Mouse (Mus musculus): ENCODE data around the gene Negr1.
"Not testable (repeated sequence)": the region's sequence is repeated elsewhere in the genome, so short reads cannot be mapped to it uniquely, and the experiment has no call there.

Gene Negr1

DNA sequence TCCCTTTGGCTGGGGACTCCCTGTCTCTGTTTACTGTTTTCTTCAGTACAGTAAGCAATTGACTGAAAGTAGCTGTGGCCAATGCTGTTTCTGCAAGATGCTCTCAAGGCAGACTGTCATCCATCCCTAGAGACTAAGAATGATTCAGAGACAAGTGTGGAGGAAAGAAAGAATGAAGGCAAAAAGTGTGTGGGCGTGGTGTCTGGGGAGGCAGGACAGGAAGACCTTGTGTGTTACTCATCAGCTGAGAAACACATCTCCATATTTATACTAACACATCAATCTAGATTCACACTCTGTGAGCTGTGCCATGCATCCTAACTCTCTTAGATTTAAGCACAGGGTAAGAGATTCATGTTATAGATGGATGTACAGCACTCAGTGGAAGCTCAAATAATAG, 431.2 kb downstream of the Negr1 start:
- no peak for DNase-seq (ENCODE audit: low spot score)

DNA sequence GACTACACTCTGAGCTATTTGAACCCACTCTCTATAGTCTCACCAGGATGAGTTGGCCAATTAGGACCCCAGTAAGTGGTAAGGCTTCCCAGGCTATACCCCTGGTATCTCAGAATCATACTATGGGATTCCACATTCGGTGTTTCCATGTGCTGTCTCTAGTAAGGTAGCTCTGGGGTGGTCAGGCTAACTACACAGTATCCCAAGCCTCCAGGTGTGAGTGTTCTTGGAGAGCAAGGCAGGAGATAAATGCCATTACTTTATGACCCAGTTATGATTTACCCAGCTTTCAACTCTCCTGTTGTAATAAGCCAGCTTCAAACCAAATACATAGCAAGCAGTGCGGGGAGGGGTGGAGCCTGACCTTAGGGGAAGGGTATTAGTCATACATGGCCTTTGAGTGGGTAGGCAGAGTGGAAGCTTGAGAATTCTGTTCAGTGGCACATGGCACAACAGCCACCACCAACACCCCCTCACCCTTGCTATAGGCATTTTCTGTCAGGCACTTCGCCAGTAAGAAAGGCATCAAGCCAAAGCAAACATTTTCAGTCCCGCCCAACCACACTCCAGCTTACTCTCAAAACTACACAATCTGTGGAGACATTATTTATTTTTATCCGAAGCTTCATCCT, 437.7 kb downstream of the Negr1 start:
- DNase-seq (ENCODE audit: low spot score) = no peak

DNA sequence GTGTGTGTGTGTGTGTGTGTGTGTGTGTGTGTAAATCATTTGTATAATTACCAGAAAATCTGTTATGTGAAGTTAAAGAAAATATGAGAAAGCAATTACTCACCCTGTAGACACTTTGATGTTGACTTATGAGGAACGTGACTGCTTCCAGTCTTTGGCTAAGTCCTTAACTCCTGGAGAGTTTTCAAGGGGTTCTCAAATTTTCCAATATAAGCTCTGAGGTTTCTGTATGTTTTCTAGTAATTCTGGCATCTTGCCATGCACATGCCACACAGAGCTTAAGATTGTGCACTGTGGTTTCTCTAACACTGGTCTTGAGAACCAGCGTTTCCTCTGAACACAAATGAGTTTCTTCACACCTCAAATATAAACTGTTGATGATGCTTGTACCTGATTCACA, 460.0 kb downstream of the Negr1 start:
- no peak for DNase-seq (ENCODE audit: low spot score)

DNA sequence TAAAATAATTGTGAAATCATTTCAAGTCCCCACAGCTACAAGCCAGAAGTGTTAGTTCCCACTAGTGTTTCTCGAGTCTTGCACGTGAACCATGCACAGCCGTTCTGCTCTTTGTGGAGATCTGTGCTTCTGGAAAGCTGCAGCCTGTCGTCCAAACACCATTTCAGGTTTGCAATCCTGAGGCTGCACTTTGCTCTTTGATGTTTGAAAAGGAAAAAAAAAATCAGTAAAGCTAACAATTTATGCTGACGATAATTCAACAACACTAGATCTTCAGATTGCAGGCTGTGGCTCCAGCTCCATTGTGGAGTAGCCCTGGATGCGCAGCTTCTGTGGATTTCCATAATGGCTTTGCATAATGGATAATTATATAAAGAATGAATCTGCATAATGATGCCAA, 463.0 kb downstream of the Negr1 start:
- DNase-seq (ENCODE audit: low spot score) = no peak

DNA sequence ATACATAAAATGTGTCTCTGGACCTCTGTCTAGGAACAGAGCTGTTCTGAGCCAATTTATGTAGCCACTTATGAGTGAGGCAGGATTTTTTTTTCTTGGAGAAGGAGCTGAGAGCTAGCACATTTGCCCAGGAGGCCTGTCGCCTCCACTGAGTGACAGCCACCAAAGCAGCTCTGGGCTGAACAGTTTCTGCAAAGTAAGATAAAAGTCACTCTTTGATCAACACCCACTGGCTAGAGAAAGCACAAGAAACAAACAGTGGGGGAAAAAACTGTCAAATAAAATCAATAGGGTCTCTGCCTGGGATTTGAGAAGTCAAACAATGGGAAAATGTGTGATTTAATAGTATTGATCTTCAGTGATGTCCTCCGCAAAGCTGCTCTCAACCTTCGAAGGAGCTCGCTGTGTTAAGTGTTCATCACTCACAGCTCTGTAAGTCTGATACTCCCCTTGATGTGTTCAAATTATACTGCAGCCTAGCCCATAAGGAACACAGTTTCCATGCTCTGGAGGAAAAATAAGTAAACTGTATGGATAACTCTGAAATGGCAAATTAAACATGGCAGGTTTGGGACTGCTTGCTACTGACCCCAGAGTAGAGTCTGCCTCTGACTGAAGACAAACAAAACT, 470.0 kb downstream of the Negr1 start:
- DNase-seq (ENCODE audit: low spot score) = no peak

DNA sequence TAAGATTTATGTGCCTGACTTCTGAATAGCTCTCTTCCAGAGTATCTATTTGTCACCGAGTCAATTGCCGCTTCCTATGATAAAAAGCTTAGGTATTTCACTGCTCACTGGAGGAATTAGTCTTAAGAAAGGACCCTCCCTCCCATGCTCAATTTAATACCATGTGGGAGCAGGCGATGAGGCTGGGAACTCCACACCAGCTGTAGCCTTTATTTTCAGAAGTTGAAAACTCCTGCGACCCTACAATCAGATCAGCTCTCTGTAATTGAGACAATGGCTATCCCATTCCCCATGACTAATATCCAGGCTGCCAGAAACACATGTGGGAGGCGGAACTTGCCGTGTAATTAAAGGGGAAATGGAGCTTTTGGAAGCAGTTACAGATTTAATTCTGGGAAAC, 474.4 kb downstream of the Negr1 start:
- DNase-seq (ENCODE audit: low spot score) = no peak

DNA sequence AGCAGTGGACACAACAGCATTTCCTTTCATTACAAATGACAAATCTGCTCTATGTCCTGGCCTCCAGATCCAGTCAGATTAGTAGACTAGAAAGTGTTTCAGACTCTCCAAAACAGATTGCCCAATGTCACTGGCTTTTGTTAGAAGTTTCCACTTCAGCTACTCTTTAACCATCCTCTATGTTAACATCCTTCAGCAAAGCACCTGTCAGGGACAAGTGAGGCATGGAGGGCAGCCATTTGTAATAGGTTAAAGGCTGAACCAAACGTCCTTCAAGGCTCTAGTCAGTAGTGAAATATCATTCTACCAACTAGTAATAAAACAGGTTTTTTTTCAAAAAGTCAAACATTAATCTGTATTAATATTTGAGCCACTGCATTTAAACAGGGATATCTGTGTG, 475.0 kb downstream of the Negr1 start:
- no peak for DNase-seq (ENCODE audit: low spot score)

DNA sequence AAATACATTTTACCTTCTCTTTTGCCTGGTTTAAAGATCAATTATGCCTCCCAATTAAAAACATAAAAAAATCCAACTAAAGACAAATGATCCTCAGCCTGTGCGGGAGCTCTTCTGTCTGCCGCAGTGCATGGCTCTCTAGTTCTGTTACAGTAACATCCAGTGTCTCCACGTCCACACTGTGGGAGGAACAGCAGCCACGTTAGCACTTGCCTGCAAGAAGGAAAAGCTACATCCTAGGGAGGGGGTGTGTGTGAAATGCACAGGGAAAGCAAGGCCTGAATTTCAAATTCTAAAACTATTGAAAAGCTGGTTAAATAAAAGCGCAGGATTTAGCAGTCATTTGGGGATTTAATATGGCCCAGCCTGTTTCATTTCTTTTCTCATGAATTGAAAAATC, 479.0 kb downstream of the Negr1 start:
- DNase-seq (ENCODE audit: low spot score) = no peak

DNA sequence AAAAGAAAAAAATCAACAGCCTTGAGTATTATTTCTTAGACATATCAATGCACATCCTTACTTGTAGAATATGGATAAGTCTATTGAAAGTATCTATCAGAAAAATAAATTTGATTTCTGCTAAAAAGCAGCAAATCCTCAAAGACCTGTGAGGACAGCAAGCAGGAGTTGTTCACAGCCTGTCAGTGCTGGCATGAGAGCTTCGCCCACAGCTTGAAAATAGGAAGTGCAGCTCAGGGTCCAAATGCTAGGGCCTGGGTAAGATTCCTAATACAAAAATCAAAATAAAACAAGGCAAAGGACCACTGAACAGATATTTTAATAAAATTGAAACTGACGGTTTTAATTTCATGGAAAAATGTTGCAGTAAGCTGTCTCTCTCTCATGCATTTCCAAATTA, 483.0 kb downstream of the Negr1 start:
- no peak for DNase-seq (ENCODE audit: low spot score)

DNA sequence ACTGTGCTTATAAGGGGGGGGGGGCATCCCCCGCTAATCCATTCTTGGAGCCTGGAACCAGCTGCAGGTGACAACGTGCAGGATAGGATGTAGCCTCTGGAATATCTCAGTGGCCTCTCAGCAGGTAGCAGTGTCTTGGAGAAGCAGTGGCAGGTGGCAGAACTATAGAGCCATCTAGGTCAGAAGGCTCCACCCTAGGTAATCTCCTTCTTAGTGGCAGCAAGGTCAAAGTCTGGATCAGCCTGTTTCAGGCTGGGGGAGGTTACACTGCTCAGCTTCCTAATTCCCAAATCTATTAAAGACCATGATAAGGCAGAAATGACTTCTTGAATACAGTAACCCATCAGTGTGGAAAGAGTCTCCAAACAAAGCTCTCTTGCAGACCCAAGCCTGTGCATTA, 502.8 kb downstream of the Negr1 start:
- DNase-seq (ENCODE audit: low spot score) = not testable (repeated sequence)

DNA sequence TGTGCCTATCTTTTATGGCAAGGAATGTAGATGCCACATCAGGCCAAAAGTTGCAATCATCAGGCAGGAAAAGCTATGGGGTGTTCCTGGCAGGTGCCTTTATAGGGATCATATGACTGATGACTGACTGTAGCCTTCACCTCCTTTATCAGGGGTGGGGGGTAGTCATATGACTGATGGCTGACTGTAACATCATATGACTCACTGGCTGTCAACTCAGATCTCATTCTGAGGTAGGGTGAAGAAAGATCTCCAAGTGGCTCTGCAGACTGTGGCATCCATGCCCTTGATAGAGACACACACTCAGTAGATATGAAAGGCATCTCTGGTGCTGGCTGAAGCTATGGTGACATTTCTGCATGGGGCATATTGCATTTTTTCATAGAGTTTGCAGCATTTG, 504.7 kb downstream of the Negr1 start:
- no peak for DNase-seq (ENCODE audit: low spot score)

DNA sequence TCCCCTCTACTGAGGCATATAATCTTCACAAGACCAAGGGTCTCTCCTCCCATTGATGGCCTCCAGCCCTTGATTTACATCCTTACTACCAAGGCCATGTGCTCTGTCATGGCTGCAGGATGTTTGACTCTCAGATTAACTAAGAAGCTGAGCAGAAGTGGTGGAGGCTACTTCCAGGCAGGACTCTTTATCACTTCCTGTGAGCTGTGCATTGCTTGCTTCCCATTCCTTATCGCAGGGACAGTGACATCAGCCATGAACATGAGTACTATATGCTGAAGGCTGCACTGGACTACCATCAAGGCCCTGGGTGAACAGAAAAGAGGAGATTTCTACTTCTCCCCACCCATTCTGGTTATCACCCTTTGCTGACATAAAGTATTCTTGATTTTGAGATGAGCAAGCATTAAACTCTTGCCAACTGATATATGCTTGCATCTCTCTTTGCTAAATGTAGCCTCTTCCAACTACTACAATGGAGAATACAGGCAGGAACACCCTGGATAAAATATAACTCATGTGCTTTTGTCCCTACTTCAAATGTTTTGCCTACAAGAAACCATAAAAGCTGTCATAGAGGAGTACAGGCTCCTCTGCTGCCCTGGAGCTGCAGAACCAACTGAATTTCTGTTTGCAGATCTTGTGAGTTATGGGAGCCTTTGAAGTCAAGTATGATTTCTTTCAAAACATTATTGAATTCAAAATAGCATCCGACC, 517.8 kb downstream of the Negr1 start:
- no peak for DNase-seq (ENCODE audit: low spot score)

DNA sequence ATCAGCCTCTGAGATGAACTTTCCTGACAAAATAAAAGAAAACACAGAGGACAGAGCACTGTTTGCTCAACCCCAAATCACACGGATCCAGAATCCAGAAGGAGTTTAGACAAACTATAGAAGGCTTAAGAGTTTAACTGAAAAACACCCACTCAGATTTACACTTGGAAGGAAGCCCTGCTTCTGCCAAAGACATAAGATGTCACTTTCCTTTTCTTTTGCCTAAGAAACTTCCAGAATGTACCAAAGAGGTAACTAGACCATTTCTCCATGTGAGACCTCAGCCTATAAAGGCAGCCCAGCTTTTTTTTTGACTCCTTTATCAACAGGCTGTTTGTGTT, 518.3 kb downstream of the Negr1 start:
- DNase-seq (ENCODE audit: low spot score) = no peak

DNA sequence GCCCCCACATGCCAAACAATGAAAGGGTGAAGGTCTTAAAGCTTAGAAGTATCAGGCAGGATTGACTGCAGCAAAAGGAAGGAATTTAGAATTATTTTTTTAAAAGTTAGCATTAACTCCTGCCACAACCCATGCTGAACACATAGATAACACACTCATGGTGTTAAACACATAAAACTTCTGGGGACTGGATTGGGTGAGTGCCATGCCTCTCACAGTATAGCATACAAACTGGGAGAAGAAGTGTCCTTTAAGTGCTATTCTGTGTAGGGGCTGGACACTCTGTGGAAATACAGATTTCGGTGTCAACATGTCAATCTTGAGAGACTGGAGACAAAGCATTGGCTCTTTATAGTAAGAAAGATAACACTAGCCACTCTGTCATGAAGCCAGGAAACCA, 519.0 kb downstream of the Negr1 start:
- no peak for DNase-seq (ENCODE audit: low spot score)

DNA sequence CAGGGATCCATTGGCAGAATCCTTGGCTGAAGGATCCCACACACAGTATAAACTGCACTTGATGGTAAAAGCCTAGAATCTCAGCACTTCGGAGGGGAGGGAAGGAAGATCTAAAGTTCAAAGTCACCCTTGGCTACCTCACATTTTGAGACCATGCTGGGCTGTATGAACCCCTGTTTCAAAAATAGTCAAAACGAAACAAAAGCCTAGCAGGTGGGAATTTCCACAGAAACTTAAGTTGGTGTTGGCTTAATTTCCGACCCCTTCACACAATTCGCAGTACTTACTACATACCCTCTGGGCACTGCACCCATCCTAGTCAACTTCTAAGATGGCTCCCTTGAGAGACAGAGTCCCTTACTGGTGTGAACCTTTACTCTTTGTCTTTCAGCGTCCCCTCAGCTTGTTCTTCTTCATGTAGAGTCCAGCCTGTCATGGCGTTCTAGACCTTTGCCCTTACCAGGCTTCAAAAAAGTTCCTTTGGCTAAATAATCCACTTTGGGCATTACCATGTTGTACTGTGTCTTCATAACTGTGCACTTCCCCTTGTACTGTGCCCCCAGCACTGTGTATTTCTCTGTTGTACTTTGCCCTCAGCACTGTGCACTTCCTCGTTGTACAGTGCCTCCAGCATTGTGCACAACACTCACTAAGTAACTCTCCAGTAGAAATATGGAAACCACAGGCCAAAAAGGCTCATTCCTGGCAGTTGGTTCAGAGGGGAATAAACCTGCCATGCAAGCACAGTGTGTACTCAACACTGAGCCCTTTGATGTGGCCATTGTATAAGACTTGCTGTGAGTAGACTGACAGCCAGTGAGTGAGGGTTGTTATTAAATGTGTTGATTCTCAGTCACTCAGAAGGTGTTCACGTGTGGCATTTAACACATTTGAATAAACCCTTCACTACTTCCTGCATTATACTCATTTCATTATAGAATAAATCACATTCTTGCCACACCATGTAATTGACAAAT, 521.5 kb downstream of the Negr1 start:
- no peak for DNase-seq (ENCODE audit: low spot score)

DNA sequence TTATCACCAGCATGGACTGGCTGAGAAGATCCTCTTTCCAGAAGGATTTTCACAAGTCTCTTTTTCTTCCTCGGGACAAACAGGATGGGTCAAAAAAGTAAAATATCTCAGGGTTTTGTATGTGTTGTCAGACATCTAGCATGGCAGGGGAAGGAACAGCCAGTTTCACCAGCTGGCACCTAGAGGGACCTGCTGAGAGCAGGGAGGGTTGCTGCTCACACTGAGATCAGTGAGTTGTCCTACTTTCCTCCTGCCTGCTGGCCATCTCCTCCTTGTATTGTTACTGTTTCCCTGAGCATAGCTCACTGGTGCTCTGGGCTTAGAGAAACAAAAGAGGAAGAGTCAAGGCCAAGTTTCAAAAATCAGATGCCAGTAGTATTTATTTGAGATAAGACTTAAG, 523.6 kb downstream of the Negr1 start:
- no peak for DNase-seq (ENCODE audit: low spot score)

DNA sequence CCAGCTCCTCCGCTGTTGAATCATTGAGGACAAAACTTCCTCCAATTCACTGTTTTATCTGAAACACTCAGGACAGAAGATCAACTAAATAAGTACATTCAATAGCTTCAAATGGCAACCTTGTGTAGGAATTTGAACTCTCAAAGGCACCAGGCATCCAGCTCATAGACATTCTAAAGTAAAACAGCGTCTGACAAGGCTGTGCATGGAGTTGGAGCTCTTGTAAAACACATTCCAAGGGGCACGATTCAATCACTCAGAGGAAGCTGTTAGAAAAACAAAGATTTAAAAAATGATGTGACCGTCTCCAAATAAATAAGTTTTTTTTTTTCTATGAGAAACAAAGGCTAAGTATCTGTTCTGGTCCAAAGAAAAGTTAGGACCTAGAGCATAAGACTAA, 528.5 kb downstream of the Negr1 start:
- DNase-seq (ENCODE audit: low spot score) = no peak

DNA sequence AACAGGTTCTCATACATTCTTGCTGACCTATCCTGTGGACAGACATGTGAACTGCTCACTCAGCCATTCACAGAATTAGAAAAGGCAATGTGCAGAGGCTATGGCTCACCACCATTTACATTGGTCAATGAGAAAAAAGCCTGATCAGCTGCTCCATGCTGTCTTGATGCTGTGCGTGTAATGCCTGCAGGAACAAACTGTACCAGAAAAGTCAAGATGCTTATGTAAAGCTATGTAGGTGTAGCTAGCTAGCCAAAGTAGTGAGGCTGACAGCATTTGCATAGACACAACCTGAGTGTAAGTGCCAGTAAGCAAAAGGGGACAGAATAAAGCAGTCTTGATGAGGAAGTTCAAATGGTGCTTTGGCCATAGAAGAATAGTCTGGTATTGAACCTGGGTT, 534.7 kb downstream of the Negr1 start:
- no peak for DNase-seq (ENCODE audit: low spot score)

DNA sequence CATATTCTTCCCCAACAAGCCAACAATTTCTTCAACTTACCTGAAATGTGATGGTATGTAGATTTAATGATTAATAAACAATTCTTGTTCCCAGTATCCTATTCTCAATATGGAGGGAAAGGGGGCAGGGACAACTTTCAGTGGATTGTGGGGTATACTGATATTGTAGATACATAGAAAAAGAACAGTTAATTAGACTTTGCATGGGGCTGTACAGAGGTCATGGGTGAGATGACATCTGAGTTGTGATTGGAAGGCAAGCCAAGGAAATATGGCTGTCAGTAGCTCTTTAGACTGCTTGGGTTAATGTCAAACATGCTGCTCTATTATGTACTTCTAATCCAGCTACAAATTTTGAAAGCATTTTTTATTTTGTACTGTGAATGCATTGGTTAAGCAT, 535.9 kb downstream of the Negr1 start:
- no peak for DNase-seq (ENCODE audit: low spot score)

DNA sequence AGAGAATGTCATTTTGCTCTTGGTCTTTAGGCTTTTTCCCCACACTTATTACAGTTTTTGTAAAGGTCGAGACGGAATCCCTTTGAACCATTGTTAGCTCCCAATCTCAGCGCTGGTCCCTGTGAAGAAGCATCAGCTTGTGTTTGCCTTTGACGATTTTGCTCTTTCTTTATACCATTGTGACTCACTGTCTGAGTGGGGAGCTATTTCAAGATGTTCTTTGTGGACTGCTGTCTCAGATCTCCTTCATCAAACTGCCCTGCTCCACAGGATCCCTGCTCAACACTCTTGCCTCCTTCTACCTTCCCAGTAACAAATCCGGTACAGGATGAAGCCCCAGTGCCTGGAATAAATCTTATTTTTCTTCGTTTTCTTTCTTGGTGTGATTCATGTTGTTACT, 536.8 kb downstream of the Negr1 start:
- no peak for DNase-seq (ENCODE audit: low spot score)

DNA sequence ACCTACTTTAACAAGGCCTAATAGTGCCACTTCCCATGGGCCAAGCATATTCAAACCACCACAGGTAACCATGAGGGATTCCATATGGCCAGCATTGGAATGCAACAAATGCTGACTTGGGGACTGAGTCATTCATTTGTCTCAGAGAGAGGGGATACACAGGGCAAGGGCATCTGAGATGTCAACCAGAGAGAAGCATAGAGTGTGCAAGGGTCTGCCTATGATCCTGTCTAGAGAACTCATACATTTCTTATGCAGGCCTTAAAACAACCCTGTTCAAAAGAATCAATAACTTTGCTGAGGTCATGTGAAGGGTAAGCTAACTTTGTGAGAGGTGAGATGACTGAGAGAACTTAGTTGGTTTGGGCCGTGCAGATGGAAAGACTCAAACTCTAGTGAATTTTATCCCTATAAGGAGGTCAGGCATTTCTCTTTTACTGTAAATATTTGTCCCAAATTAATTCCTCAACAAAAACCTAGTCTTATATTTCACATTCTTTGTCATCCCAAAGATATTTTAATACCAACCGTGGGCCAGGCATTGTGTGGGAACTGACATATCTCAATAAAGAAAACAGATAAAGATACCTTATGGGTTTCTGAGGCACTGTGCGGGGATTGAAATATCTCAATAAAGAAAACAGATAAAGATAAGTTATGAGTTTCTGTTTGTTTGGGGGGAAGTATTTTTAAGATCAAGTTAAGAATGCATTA, 543.4 kb downstream of the Negr1 start:
- no peak for DNase-seq (ENCODE audit: low spot score)
